Mouse (Mus musculus) heart, embryonic 11.5 days (tissue): ENCODE results near the gene Fam3c. TPM values are rescaled to one million over a fixed set of nuclear protein-coding genes. Genes with fewer than 3 reads are reported as not detected.

Source experiments
- ATAC-seq: fragments of 200-750 bp; cut with Nextera tagmentation; replicated peaks from 2 replicates; pipeline ENCODE4 v1.8.0; 2017; ENCODE audit warnings: moderate library complexity; ENCODE audit not compliant: insufficient number of reproducible peaks, low FRiP score, low TSS enrichment
- H3K27ac ChIP-seq: fragments of 300-500 bp; sonication (generic); 2 replicates; pipeline ENCODE4 v1.5.1; 2014; ENCODE audit warnings: mild to moderate bottlenecking, low read depth, low read length
- H3K27me3 ChIP-seq: fragments of 300-500 bp; sonication (generic); 2 replicates; pipeline ENCODE4 v1.6.1; 2014; ENCODE audit warnings: mild to moderate bottlenecking, low read length, mixed read lengths; ENCODE audit not compliant: control insufficient read depth, insufficient read depth
- H3K36me3 ChIP-seq: fragments of 300-500 bp; sonication (generic); 2 replicates; pipeline ENCODE4 v1.6.1; 2014; ENCODE audit warnings: mild to moderate bottlenecking, low read length, moderate library complexity, mixed read lengths; ENCODE audit not compliant: control insufficient read depth, insufficient read depth
- H3K4me1 ChIP-seq: fragments of 300-500 bp; sonication (generic); 2 replicates; pipeline ENCODE4 v1.6.1; 2014; ENCODE audit warnings: low read length; ENCODE audit not compliant: control insufficient read depth, insufficient read depth
- H3K4me2 ChIP-seq: fragments of 300-500 bp; sonication (generic); 2 replicates; pipeline ENCODE4 v1.6.1; 2014; ENCODE audit warnings: mild to moderate bottlenecking, moderate library complexity
- H3K4me3 ChIP-seq: fragments of 300-500 bp; sonication (generic); 2 replicates; pipeline ENCODE4 v1.5.1; 2014; ENCODE audit warnings: low read depth, low read length
- H3K9ac ChIP-seq: fragments of 300-500 bp; sonication (generic); 2 replicates; pipeline ENCODE4 v1.6.1; 2014; ENCODE audit warnings: mild to moderate bottlenecking, low read depth, low read length, moderate library complexity
- H3K9me3 ChIP-seq: fragments of 300-500 bp; sonication (generic); replicated peaks from 2 replicates; pipeline ENCODE4 v1.6.1; 2016; ENCODE audit warnings: low read length; ENCODE audit not compliant: control insufficient read depth
- WGBS: fragments of 180-500 bp; shearing (Covaris S2); extraction: QIAGEN DNeasy Blood & Tissue Kit; methylation state at CpG from one replicate; pipeline ENCODE4 v1.1.7; 2014; ENCODE audit not compliant: insufficient replicate concordance; 5-methylcytosine and 5-hydroxymethylcytosine counted together
- polyA plus RNA-seq: library from polyadenylated mRNA; unstranded; fragments of >200 nt; fragmentation: Nextera tagmentation; extraction: Ambion mirVana; gene quantifications from 2 replicates; pipeline ENCODE4 v1.2.1, GENCODE M21; 2014

Gene Fam3c
- polyA plus RNA-seq, 1 experiment from 2014 or later: 47.9 TPM

- H3K36me3 ChIP-seq: no peaks in the 10 kb centered on the region
- ATAC-seq: no peak
- H3K4me1 ChIP-seq: no peaks in the 10 kb centered on the region
- H3K9ac ChIP-seq: no peak overlapping the region
- no peak overlapping the region for H3K27ac ChIP-seq
- no peak overlapping the region for H3K4me3 ChIP-seq
- H3K4me2 ChIP-seq: no peak overlapping the region
- H3K27me3 ChIP-seq: no peaks in the 10 kb centered on the region
- 67% methylated on average over 13 of the region's 13 CpGs for WGBS
- no peaks in the 10 kb centered on the region for H3K9me3 ChIP-seq
These were observed 34.8 kb upstream of the Fam3c start for GRCm38 (mm10) chr6:22390654-22391365.

- Histone ChIP-seq H3K36me3 (no peaks in the 10 kb centered on the region), H3K9me3 (no peaks in the 10 kb centered on the region), H3K9ac (no peak overlapping the region), H3K27ac (no peak overlapping the region), H3K4me1 (no peaks in the 10 kb centered on the region), H3K4me2 (no peak overlapping the region), H3K4me3 (no peak overlapping the region), H3K27me3 (no peaks in the 10 kb centered on the region)
- WGBS: 84% methylated on average over 5 of the region's 5 CpGs
- no peak for ATAC-seq
These were observed 29.3 kb upstream of the Fam3c start for GRCm38 (mm10) chr6:22385254-22385870.

GRCm38 (mm10) chr6:22380269-22380668, 24.2 kb upstream of the Fam3c start:
- Histone ChIP-seq H3K27me3 (no peaks in the 10 kb centered on the region), H3K27ac (no peak overlapping the region), H3K4me3 (no peak overlapping the region), H3K36me3 (no peaks in the 10 kb centered on the region), H3K9ac (no peak overlapping the region), H3K4me1 (no peaks in the 10 kb centered on the region), H3K9me3 (no peaks in the 10 kb centered on the region), H3K4me2 (no peak overlapping the region)
- WGBS: 83% methylated on average over 3 of the region's 3 CpGs
- no peak for ATAC-seq

GRCm38 (mm10) chr6:22379831-22380230, 23.8 kb upstream of the Fam3c start:
- no peak overlapping the region for H3K9ac ChIP-seq
- no peak overlapping the region for H3K4me2 ChIP-seq
- WGBS: 94% methylated on average over 1 of the region's 1 CpGs
- H3K4me1 ChIP-seq: no peaks in the 10 kb centered on the region
- no peaks in the 10 kb centered on the region for H3K9me3 ChIP-seq
- no peaks in the 10 kb centered on the region for H3K36me3 ChIP-seq
- no peak for ATAC-seq
- H3K27me3 ChIP-seq: no peaks in the 10 kb centered on the region
- H3K27ac ChIP-seq: no peak overlapping the region
- H3K4me3 ChIP-seq: no peak overlapping the region

GRCm38 (mm10) chr6:22378462-22378861, 22.4 kb upstream of the Fam3c start:
- WGBS: 45% methylated on average over 5 of the region's 5 CpGs
- ATAC-seq: no peak
- Histone ChIP-seq H3K9ac (no peak overlapping the region), H3K4me3 (no peak overlapping the region), H3K4me1 (no peaks in the 10 kb centered on the region), H3K4me2 (no peak overlapping the region), H3K36me3 (no peaks in the 10 kb centered on the region), H3K27me3 (no peaks in the 10 kb centered on the region), H3K27ac (no peak overlapping the region), H3K9me3 (no peaks in the 10 kb centered on the region)

GRCm38 (mm10) chr6:22374791-22375190, 18.7 kb upstream of the Fam3c start:
- no peak for ATAC-seq
- Histone ChIP-seq H3K36me3 (no peaks in the 10 kb centered on the region), H3K9me3 (no peaks in the 10 kb centered on the region), H3K9ac (no peak overlapping the region), H3K27ac (no peak overlapping the region), H3K4me3 (no peak overlapping the region), H3K4me2 (no peak overlapping the region), H3K27me3 (no peaks in the 10 kb centered on the region), H3K4me1 (no peaks in the 10 kb centered on the region)
- WGBS: 77% methylated on average over 3 of the region's 3 CpGs

GRCm38 (mm10) chr6:22373476-22373875, 17.4 kb upstream of the Fam3c start:
- Histone ChIP-seq H3K9ac (no peak overlapping the region), H3K4me1 (no peaks in the 10 kb centered on the region), H3K27ac (no peak overlapping the region), H3K4me3 (no peak overlapping the region), H3K9me3 (no peaks in the 10 kb centered on the region), H3K4me2 (no peak overlapping the region), H3K27me3 (no peaks in the 10 kb centered on the region), H3K36me3 (no peaks in the 10 kb centered on the region)
- WGBS: 70% methylated on average over 2 of the region's 2 CpGs
- ATAC-seq: no peak

GRCm38 (mm10) chr6:22366977-22367376, 10.9 kb upstream of the Fam3c start:
- H3K4me3 ChIP-seq: no peak overlapping the region
- H3K9me3 ChIP-seq: no peaks in the 10 kb centered on the region
- no peaks in the 10 kb centered on the region for H3K27me3 ChIP-seq
- no peak overlapping the region for H3K27ac ChIP-seq
- H3K36me3 ChIP-seq: no peaks in the 10 kb centered on the region
- H3K4me1 ChIP-seq: no peaks in the 10 kb centered on the region
- no peak overlapping the region for H3K9ac ChIP-seq
- no peak overlapping the region for H3K4me2 ChIP-seq
- no peak for ATAC-seq
- WGBS: 62% methylated on average over 2 of the region's 2 CpGs

GRCm38 (mm10) chr6:22363590-22363989, 7.5 kb upstream of the Fam3c start:
- H3K4me3 ChIP-seq: no peak overlapping the region
- 64% methylated on average over 3 of the region's 3 CpGs for WGBS
- H3K27ac ChIP-seq: no peak overlapping the region
- H3K4me1 ChIP-seq: no peaks in the 10 kb centered on the region
- no peak overlapping the region for H3K4me2 ChIP-seq
- no peaks in the 10 kb centered on the region for H3K36me3 ChIP-seq
- H3K9me3 ChIP-seq: no peaks in the 10 kb centered on the region
- no peak for ATAC-seq
- H3K9ac ChIP-seq: no peak overlapping the region
- H3K27me3 ChIP-seq: no peaks in the 10 kb centered on the region
